Mouse (Mus musculus) ES-Bruce4 (cell line): ENCODE data around the gene Tars2. TPM values are rescaled to one million over a fixed set of nuclear protein-coding genes. Genes with fewer than 3 reads are reported as not detected.

Experiments used
- H3K27ac ChIP-seq: 2 replicates; pipeline ENCODE4 v1.5.1; 2012; ENCODE audit warnings: low read length, inconsistent platforms; ENCODE audit not compliant: insufficient read depth
- H3K27me3 ChIP-seq: 2 replicates; pipeline ENCODE4 v1.6.1; 2012; ENCODE audit warnings: mild to moderate bottlenecking, low read length, inconsistent platforms; ENCODE audit not compliant: control insufficient read depth, poor library complexity, insufficient read depth, severe bottlenecking
- H3K36me3 ChIP-seq: 2 replicates; pipeline ENCODE4 v1.6.1; 2012; ENCODE audit warnings: inconsistent platforms, mild to moderate bottlenecking, low read length, moderate library complexity; ENCODE audit not compliant: control insufficient read depth, poor library complexity, insufficient read depth, severe bottlenecking
- H3K4me1 ChIP-seq: one replicate; pipeline ENCODE4 v1.8.1; 2011; ENCODE audit warnings: low read length; ENCODE audit not compliant: control insufficient read depth, insufficient read depth
- H3K4me3 ChIP-seq: 2 replicates; pipeline ENCODE4 v1.5.1; 2011; ENCODE audit warnings: low read depth, mild to moderate bottlenecking, low read length
- H3K9ac ChIP-seq: 2 replicates; pipeline ENCODE4 v1.6.1; 2012; ENCODE audit warnings: low read depth, mild to moderate bottlenecking, inconsistent platforms; ENCODE audit not compliant: poor library complexity, severe bottlenecking
- H3K9me3 ChIP-seq: replicated peaks from 2 replicates; pipeline ENCODE4 v1.6.1; 2012; ENCODE audit warnings: mild to moderate bottlenecking, low read length, inconsistent platforms; ENCODE audit not compliant: control insufficient read depth, poor library complexity, insufficient read depth, severe bottlenecking
- CTCF ChIP-seq: IDR thresholded peaks from one replicate; pipeline ENCODE4 v1.8.1; 2011; ENCODE audit warnings: low read depth, low read length
- EP300 ChIP-seq: IDR thresholded peaks from 2 replicates; pipeline ENCODE4 v1.6.1; 2011; ENCODE audit warnings: low read depth, low read length; ENCODE audit not compliant: insufficient read depth
- POLR2A ChIP-seq: IDR thresholded peaks from one replicate; pipeline ENCODE4 v1.8.1; 2011; ENCODE audit warnings: low read length; ENCODE audit not compliant: insufficient read depth
- polyA plus RNA-seq: library from polyadenylated mRNA; stranded (reverse); fragments of >200 nt; gene quantifications from 2 replicates; pipeline ENCODE4 v1.2.4, GENCODE M21; 2011; ENCODE audit warnings: low read depth; ENCODE audit not compliant: missing spikeins, insufficient read depth, insufficient read length

Tars2 gene
- polyA plus RNA-seq, 1 experiment: 78.3 TPM

DNA sequence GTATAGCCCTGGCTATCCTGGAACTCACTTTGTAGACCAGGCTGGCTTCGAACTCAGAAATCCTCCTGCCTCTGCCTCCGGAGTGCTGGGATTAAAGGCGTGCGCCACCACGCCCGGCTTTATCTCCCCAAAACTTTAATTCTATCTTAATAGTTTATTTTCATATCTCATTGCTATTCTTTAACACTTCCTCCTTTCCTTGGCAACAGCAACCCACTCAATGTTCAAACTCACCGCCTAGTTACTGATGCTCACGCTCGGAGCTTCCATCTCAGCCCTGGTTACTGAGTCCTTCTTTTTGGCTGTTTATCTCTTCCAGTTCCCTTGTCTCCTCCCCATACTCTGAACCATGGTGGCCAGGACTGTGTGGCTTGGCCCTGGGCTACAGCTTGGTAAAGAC lies 27.7 kb downstream of the Tars2 start:
- no peak for TF ChIP-seq CTCF
- TF ChIP-seq POLR2A: no peak
- no peak for TF ChIP-seq EP300
- no peak overlapping the region for H3K4me3 ChIP-seq
- no peaks in the 10 kb centered on the region for H3K9me3 ChIP-seq
- H3K9ac ChIP-seq: no peak overlapping the region
- no peaks in the 10 kb centered on the region for H3K27me3 ChIP-seq
- no peaks in the 10 kb centered on the region for H3K36me3 ChIP-seq
- peaks cover 3% of the 10 kb centered on the region for H3K4me1 ChIP-seq
- no peak overlapping the region for H3K27ac ChIP-seq

DNA sequence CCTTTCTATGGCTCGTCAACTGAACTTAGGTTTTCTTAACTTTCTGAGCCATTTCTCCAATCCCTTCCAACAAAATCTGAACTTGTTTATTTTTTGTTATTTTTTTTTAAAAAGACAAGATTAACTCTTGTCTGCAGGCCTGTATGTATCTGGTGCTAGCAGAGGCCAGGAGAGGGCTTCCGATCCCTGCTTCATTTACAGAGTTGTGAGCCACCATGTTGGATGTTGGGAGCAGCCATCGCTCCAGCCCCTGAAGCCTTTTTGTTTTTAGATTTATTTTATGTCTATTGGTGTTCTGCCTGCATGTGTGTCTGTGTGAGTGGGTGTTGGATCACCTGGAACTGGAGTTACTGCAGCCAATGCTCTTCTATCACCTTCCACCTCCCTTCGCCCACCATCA lies 28.2 kb downstream of the Tars2 start:
- Histone ChIP-seq H3K4me3 (no peak overlapping the region), H3K36me3 (no peaks in the 10 kb centered on the region), H3K9ac (no peak overlapping the region), H3K27me3 (no peaks in the 10 kb centered on the region), H3K4me1 (peaks cover 3% of the 10 kb centered on the region), H3K9me3 (no peaks in the 10 kb centered on the region), H3K27ac (no peak overlapping the region)
- TF ChIP-seq EP300 (no peak), POLR2A (no peak), CTCF (no peak)

DNA sequence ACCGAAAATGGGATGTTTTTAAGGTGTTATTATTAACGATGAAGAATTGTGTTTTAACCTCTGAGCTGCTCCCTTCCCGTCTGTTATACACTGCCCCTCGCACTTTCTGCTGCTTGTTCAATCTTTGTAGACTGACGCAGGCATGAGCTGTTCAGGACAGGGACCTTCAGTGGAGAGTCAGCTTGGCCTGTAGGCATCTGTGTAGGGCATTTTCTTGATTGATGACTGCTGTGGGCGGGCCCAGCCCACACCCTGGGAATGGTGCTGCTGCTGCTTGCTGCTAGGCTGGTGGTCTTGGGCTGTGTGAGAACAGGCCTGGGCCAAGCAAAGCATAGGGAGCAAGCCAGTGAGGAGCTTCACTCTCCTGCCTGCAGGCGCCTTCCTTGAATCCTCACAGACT lies 29.6 kb downstream of the Tars2 start:
- Histone ChIP-seq H3K9me3 (no peaks in the 10 kb centered on the region), H3K4me3 (no peak overlapping the region), H3K36me3 (no peaks in the 10 kb centered on the region), H3K4me1 (peaks cover 3% of the 10 kb centered on the region), H3K9ac (no peak overlapping the region), H3K27ac (no peak overlapping the region), H3K27me3 (no peaks in the 10 kb centered on the region)
- TF ChIP-seq EP300: no peak
- no peak for TF ChIP-seq POLR2A
- no peak for TF ChIP-seq CTCF

DNA sequence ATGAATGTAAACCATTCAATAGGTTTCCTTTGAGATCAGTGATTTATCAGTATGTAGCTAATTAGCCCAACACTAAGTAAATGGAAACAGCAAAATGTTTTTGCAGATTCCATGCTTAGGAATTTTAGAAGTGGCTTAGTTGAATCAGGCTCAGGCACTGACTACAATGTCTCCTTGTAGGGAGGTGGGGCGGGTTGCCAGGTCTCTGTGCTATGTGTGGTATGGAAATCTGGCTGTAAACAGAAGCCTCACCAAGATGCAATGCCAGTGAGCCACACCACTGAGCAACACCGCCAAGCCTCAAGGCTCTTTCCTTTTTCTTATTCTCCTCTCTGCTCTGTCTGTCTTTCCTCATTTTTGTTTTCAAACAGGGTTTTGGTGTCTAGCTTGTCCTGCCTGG lies 31.1 kb downstream of the Tars2 start:
- TF ChIP-seq CTCF (no peak), EP300 (no peak), POLR2A (no peak)
- Histone ChIP-seq H3K4me1 (no peaks in the 10 kb centered on the region), H3K27ac (no peak overlapping the region), H3K36me3 (no peaks in the 10 kb centered on the region), H3K9me3 (no peaks in the 10 kb centered on the region), H3K27me3 (no peaks in the 10 kb centered on the region), H3K9ac (no peak overlapping the region), H3K4me3 (no peak overlapping the region)

DNA sequence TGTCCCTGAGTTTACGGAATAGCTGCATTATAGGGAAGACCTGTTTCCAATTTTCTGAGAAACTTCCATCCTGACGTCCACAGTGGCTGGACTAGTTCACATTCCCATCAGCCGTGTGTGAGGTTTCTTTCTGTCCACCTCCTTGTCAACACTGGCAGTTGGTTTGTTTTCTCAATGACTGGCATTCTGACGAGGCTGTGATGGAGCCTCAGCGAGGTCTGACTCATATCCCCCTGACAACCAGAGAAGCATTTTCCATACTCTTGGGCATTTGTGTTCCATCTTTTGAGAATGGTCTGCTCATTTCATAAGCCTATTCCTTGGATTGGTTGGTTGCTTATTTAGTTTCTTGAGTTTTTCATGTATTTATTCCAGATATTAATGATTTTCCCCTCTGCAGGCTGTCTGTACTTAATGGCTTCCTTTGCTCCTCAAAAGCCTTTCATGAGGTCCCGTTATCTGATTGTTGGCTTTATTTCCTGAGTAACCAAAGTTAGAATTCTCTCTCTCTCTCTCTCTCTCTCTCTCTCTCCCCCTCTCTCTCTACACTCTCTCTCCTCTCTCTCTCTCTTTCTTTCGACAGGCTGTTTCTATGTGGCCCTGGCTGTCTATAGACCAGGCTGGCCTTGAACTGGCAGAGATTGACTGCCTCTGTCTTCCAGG lies 33.2 kb downstream of the Tars2 start:
- Histone ChIP-seq H3K4me3 (no peak overlapping the region), H3K27me3 (no peaks in the 10 kb centered on the region), H3K9me3 (no peaks in the 10 kb centered on the region), H3K9ac (no peak overlapping the region), H3K27ac (no peak overlapping the region), H3K4me1 (no peaks in the 10 kb centered on the region), H3K36me3 (no peaks in the 10 kb centered on the region)
- no peak for TF ChIP-seq CTCF
- no peak for TF ChIP-seq EP300
- no peak for TF ChIP-seq POLR2A

DNA sequence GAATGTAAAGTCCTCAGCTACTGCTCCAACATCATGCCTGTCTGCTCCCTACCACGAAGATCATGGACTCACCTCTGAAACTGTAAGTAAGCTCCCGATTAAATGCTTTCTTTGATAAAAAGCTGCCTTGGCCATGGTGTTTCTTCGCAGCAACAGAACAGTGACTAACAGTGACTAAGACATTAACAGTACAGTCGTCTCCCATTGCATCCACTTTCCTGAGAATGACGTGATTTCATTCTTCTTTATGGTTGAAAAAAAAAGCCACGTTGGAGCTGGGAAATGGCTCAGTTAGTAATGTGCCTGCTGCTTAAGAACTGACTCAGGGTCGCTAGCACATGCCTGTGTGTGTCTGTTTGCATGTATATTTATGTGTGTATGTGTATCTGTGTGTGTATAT lies 34.1 kb downstream of the Tars2 start:
- H3K27ac ChIP-seq: no peak overlapping the region
- no peak overlapping the region for H3K4me3 ChIP-seq
- H3K9me3 ChIP-seq: no peaks in the 10 kb centered on the region
- no peaks in the 10 kb centered on the region for H3K36me3 ChIP-seq
- H3K4me1 ChIP-seq: no peaks in the 10 kb centered on the region
- TF ChIP-seq POLR2A: no peak
- TF ChIP-seq CTCF: no peak
- TF ChIP-seq EP300: no peak
- no peaks in the 10 kb centered on the region for H3K27me3 ChIP-seq
- H3K9ac ChIP-seq: no peak overlapping the region
